Mouse (Mus musculus): Measurements from ENCODE around the gene Psmb2.

DNA sequence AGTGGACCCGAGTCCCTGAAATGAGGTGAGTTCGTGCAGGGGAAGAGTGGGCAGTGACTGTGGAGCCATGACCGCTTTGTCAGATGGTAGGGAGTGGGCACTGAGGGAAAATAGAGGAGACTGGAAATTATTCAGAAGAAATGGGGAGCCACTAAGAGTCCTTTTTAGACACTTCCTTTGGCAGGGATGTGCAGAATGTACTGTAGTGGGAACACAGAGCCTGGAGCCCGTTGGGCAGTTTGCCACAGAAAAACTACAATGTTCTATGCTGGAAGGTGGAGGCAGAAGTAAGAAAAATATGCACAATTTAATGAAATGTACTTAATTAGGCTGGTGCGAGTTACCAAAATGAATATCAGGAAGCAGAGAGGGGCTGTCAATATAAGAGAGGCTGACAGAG, 24.3 kb upstream of the Psmb2 start:
- TF ChIP-seq BHLHE40 (IDR thresholded peaks at IDR 0.05; ENCODE audit: borderline replicate concordance, low read depth, low read length) (no peak), CTCF (IDR thresholded peaks at IDR 0.05 in 2 of 3, conservative IDR thresholded peaks at IDR 0.05 in 1 of 3; ENCODE audit: control insufficient read depth in 1 of 3, insufficient read depth in 1 of 3, low read depth in 2 of 3, low read length in 3 of 3, poor library complexity in 1 of 3, severe bottlenecking in 1 of 3) (no peak), CHD2 (IDR thresholded peaks at IDR 0.05; ENCODE audit: low read length) (no peak), NRF1 (IDR thresholded peaks at IDR 0.05; ENCODE audit: insufficient read depth, low read depth, low read length, poor library complexity, severe bottlenecking) (no peak), POLR2A (IDR thresholded peaks at IDR 0.05; ENCODE audit: control insufficient read depth in 1 of 2, insufficient read depth in 1 of 2, low read depth in 1 of 2, low read length in 2 of 2, poor library complexity in 1 of 2) (no peak), GATA1 (IDR thresholded peaks at IDR 0.05; ENCODE audit: low read depth, low read length) (no peak), MAX (IDR thresholded peaks at IDR 0.05; ENCODE audit: low read length) (no peak), USF2 (IDR thresholded peaks at IDR 0.05; ENCODE audit: borderline replicate concordance in 1 of 2, insufficient read depth in 1 of 2, low read depth in 1 of 2, low read length in 2 of 2) (no peak), POLR2AphosphoS2 (IDR thresholded peaks at IDR 0.05; ENCODE audit: low read length) (no peak), RCOR1 (IDR thresholded peaks at IDR 0.05; ENCODE audit: low read depth, low read length) (no peak), ZC3H11A (IDR thresholded peaks at IDR 0.05; ENCODE audit: low read depth, low read length) (no peak)

All from MEL (cell line).